12 mouse cellular contexts compared by ENCODE assay signal in genomic region chr5:121892281-121892680, GRCm38 (mm10). TPM values are rescaled to one million over a fixed set of nuclear protein-coding genes. Genes with fewer than 3 reads are reported as not detected.
DNase-seq lines count a peak whose midpoint lies in the region.
"Had no signal": no experiment of that assay in that cellular context is flagged by ENCODE, and none has a peak within 500 bp of the region (broad histone marks: within the 10 kb centered on the region; RNA-seq: fewer than 3 reads in every experiment).

No protein-coding gene starts in this region.

- DNase-seq in brain, adult 2 months (ENCODE audit: low read depth, low spot score), result peak; percentile 88
- DNase-seq in frontal cortex, adult 2 months (ENCODE audit: extremely low spot score in 1 of 2, low spot score in 1 of 2), result peak; percentile 70 to 87
- peak; percentile 42 to 51 for DNase-seq in layer of hippocampus, postnatal 10 days (ENCODE audit: low spot score in 2 of 2)
- DNase-seq in left cerebral cortex, postnatal 36 days (ENCODE audit: low spot score in 2 of 2), result peak; percentile 86 to 88
- no peak for DNase-seq in cerebellum, adult 8-10 months
- DNase-seq in cerebellum, postnatal 14 days, result no peak
- DNase-seq in adrenal gland, postnatal 25 days, result no peak
- DNase-seq in B cell, adult 2 months, result no peak
- DNase-seq: adrenal gland, postnatal 14 days; heart, adult 2 months; heart, postnatal 36 days; kidney, postnatal 10 days had no signal

- intact Hi-C loops in left cerebral cortex, postnatal 36 days (cut with DNase I), result loop anchor here (5.0 kb wide), 2 partner anchors 35 to 195 kb away; no protein-coding TSS in a partner anchor

RNA-seq across cellular contexts. Expression of gene Pheta1, which starts 43.5 kb away (rescaled TPM):
- polyA plus RNA-seq in frontal cortex, adult 2 months (2012; rRNA removed), result 15.1 and 16.0 TPM in 2 replicates
- total RNA-seq in layer of hippocampus, postnatal 10 days (2021), result 10 to 100 TPM; 12.1 to 12.2 TPM
- total RNA-seq in left cerebral cortex, postnatal 36 days (2021), result 10 to 100 TPM in 1 of 2 experiments, 1 to 10 TPM in 1; 9.1 to 11.4 TPM
- total RNA-seq in adrenal gland, postnatal 25 days (2021), result 6.2 and 8.8 TPM in 2 replicates

RNA-seq across cellular contexts. Expression of gene Sh2b3, which starts 54.8 kb away (rescaled TPM):
- 16.3 and 17.6 TPM in 2 replicates for polyA plus RNA-seq in frontal cortex, adult 2 months (2012; rRNA removed)
- 10 to 100 TPM; 16.5 to 16.7 TPM for total RNA-seq in layer of hippocampus, postnatal 10 days (2021)
- 10 to 100 TPM; 22.0 to 22.5 TPM for total RNA-seq in left cerebral cortex, postnatal 36 days (2021)
- 36.4 and 46.0 TPM in 2 replicates for total RNA-seq in adrenal gland, postnatal 25 days (2021)

Comparison
In these comparisons a context has a peak if more than half of its experiments do, and no peak if none do; other contexts are left out.
1. DNase-seq: peak in brain, adult 2 months (single experiment), frontal cortex, adult 2 months (2 of 2), layer of hippocampus, postnatal 10 days (2 of 2) and left cerebral cortex, postnatal 36 days (2 of 2); none in cerebellum, adult 8-10 months (single experiment), cerebellum, postnatal 14 days (0 of 2), adrenal gland, postnatal 25 days (single experiment) and B cell, adult 2 months (0 of 2).